Mouse (Mus musculus) megakaryocyte, embryonic 14.5 days (primary cell): ENCODE data around the gene Vmn1r115.
"Not testable (repeated sequence)": the region's sequence is repeated elsewhere in the genome, so short reads cannot be mapped to it uniquely, and the experiment has no call there.

Experiments used
- FLI1 ChIP-seq: IDR thresholded peaks from 2 replicates; pipeline ENCODE4 v1.6.1; 2012; ENCODE audit warnings: low read length, inconsistent platforms, mixed read lengths
- GATA1 ChIP-seq: IDR thresholded peaks from 3 replicates; pipeline ENCODE4 v1.6.1; 2012; ENCODE audit warnings: mixed read lengths, low read length, inconsistent platforms, borderline replicate concordance

GRCm38 (mm10) chr7:20884021-20884420, 39.2 kb upstream of the Vmn1r115 start, which contains the start of gene Vmn1r117:
- not testable (repeated sequence) for TF ChIP-seq GATA1, FLI1
